Mouse (Mus musculus): Measurements from ENCODE around the gene Slc1a1. TPM values are rescaled to one million over a fixed set of nuclear protein-coding genes. Genes with fewer than 3 reads are reported as not detected.
A peak's percentile ranks its signal among the peaks of the same experiment; 100 is the strongest.

Slc1a1 gene
- polyA plus RNA-seq, 1 experiment from 2014 or later: 13.2 TPM

- Histone ChIP-seq H3K27me3 (replicated peaks; ENCODE audit: insufficient read depth, low read length) (no peaks in the 10 kb centered on the region), H3K27ac (ENCODE audit: low read length) (no peak overlapping the region), H3K4me3 (ENCODE audit: low read depth, low read length) (no peak overlapping the region), H3K9ac (replicated peaks; ENCODE audit: low read depth) (no peak overlapping the region), H3K4me1 (ENCODE audit: insufficient read depth, low read depth, low read length) (no peaks in the 10 kb centered on the region; the same call in 1 of the 2 replicates), H3K9me3 (ENCODE audit: low read length) (no peaks in the 10 kb centered on the region), H3K4me2 (replicated peaks; ENCODE audit: low read depth, low read length) (no peak overlapping the region), H3K36me3 (ENCODE audit: insufficient read depth, low read length) (no peaks in the 10 kb centered on the region)
- TF ChIP-seq CTCF (IDR thresholded peaks at IDR 0.05) (no peak), EP300 (IDR thresholded peaks at IDR 0.05) (no peak)
- ATAC-seq (no peak), DNase-seq (ENCODE audit: low spot score) (no peak)
- 77% methylated on average over 2 of the region's 2 CpGs for WGBS
These were observed 80.9 kb downstream of the Slc1a1 start for GRCm38 (mm10) chr19:28915602-28916250.

DNA sequence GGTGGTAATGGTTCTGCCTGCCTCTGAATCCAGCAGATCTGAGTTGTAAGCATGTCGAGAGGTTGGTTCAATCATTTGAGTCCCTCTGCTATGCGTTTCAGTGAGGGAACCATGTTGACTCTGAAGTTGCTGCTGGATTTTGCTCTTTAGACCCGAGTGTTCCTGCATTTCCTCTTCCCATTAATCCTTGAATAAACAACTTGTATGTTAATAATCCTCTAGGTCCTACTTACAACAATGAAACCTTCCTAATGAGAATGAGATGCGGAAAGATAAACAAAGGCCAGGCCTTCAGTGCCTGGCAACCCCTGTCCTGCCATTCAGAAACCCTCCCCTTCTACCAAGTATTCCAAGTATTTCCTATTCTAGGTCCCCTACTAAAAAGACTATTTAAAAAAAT lies 81.6 kb downstream of the Slc1a1 start:
- no peak overlapping the region for H3K4me2 ChIP-seq (replicated peaks; ENCODE audit: low read depth, low read length)
- no peaks in the 10 kb centered on the region; the same call in 1 of the 2 replicates for H3K4me1 ChIP-seq (ENCODE audit: insufficient read depth, low read depth, low read length)
- H3K27ac ChIP-seq (ENCODE audit: low read length): no peak overlapping the region
- DNase-seq (ENCODE audit: low spot score) (peak; percentile 57), ATAC-seq (peak; percentile 38; the same call in 1 of the 2 replicates)
- no peak overlapping the region for H3K4me3 ChIP-seq (ENCODE audit: low read depth, low read length)
- 19% methylated on average over 4 of the region's 4 CpGs for WGBS
- TF ChIP-seq EP300 (IDR thresholded peaks at IDR 0.05) (peak; percentile 44), CTCF (IDR thresholded peaks at IDR 0.05) (no peak)
- no peaks in the 10 kb centered on the region for H3K27me3 ChIP-seq (replicated peaks; ENCODE audit: insufficient read depth, low read length)
- H3K9ac ChIP-seq (replicated peaks; ENCODE audit: low read depth): no peak overlapping the region
- H3K36me3 ChIP-seq (ENCODE audit: insufficient read depth, low read length): no peaks in the 10 kb centered on the region
- no peaks in the 10 kb centered on the region for H3K9me3 ChIP-seq (ENCODE audit: low read length)

DNA sequence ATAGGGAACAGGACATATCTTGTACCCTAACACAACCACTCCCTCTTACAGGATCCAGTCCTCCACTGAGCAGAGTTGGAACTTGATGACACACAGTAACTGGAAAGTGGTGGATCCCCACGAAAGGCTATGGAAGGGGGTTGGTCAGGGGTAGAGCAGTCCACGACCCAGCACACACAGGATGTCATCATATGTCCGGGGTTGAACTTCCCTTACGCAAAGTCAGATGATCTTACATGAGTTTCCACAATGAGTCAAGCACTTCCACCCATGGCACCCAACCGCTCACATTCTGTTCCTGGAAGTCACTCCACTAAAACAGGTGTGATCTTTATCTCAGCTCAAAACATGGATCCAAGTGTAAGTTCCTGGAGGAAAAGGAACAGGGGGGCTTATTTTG lies 83.0 kb downstream of the Slc1a1 start:
- no peaks in the 10 kb centered on the region for H3K36me3 ChIP-seq (ENCODE audit: insufficient read depth, low read length)
- no peak for DNase-seq (ENCODE audit: low spot score)
- ATAC-seq: no peak
- no peaks in the 10 kb centered on the region for H3K27me3 ChIP-seq (replicated peaks; ENCODE audit: insufficient read depth, low read length)
- no peak overlapping the region for H3K27ac ChIP-seq (ENCODE audit: low read length)
- no peak overlapping the region for H3K9ac ChIP-seq (replicated peaks; ENCODE audit: low read depth)
- TF ChIP-seq CTCF (IDR thresholded peaks at IDR 0.05): no peak
- H3K4me3 ChIP-seq (ENCODE audit: low read depth, low read length): no peak overlapping the region
- no peaks in the 10 kb centered on the region for H3K9me3 ChIP-seq (ENCODE audit: low read length)
- no peaks in the 10 kb centered on the region for H3K4me1 ChIP-seq (ENCODE audit: insufficient read depth, low read depth, low read length)
- WGBS: 79% methylated on average over 5 of the region's 5 CpGs
- H3K4me2 ChIP-seq (replicated peaks; ENCODE audit: low read depth, low read length): no peak overlapping the region

- Histone ChIP-seq H3K27ac (ENCODE audit: low read length) (no peak overlapping the region), H3K4me3 (ENCODE audit: low read depth, low read length) (no peak overlapping the region), H3K36me3 (ENCODE audit: insufficient read depth, low read length) (no peaks in the 10 kb centered on the region), H3K9ac (replicated peaks; ENCODE audit: low read depth) (no peak overlapping the region), H3K9me3 (ENCODE audit: low read length) (no peaks in the 10 kb centered on the region), H3K4me2 (replicated peaks; ENCODE audit: low read depth, low read length) (no peak overlapping the region), H3K27me3 (replicated peaks; ENCODE audit: insufficient read depth, low read length) (no peaks in the 10 kb centered on the region), H3K4me1 (ENCODE audit: insufficient read depth, low read depth, low read length) (no peaks in the 10 kb centered on the region)
- TF ChIP-seq EP300 (IDR thresholded peaks at IDR 0.05) (no peak), CTCF (IDR thresholded peaks at IDR 0.05) (no peak)
- no peak for ATAC-seq
- 89% methylated on average over 5 of the region's 5 CpGs for whole genome bisulfite sequencing
- no peak for DNase-seq (ENCODE audit: low spot score)
These were observed 91.5 kb downstream of the Slc1a1 start for GRCm38 (mm10) chr19:28926366-28926765.

GRCm38 (mm10) chr19:28927396-28927795 lies 92.5 kb downstream of the Slc1a1 start:
- Histone ChIP-seq H3K9ac (replicated peaks; ENCODE audit: low read depth) (no peak overlapping the region), H3K9me3 (ENCODE audit: low read length) (no peaks in the 10 kb centered on the region), H3K4me1 (ENCODE audit: insufficient read depth, low read depth, low read length) (no peaks in the 10 kb centered on the region), H3K4me2 (replicated peaks; ENCODE audit: low read depth, low read length) (no peak overlapping the region), H3K27me3 (replicated peaks; ENCODE audit: insufficient read depth, low read length) (no peaks in the 10 kb centered on the region), H3K27ac (ENCODE audit: low read length) (no peak overlapping the region), H3K4me3 (ENCODE audit: low read depth, low read length) (no peak overlapping the region), H3K36me3 (ENCODE audit: insufficient read depth, low read length) (no peaks in the 10 kb centered on the region)
- DNase-seq (ENCODE audit: low spot score): no peak
- 25% methylated on average over 4 of the region's 4 CpGs for whole genome bisulfite sequencing
- no peak for TF ChIP-seq CTCF (IDR thresholded peaks at IDR 0.05)
- TF ChIP-seq EP300 (IDR thresholded peaks at IDR 0.05): no peak
- no peak for ATAC-seq

GRCm38 (mm10) chr19:28929034-28929433 lies 94.2 kb downstream of the Slc1a1 start:
- Histone ChIP-seq H3K4me3 (ENCODE audit: low read depth, low read length) (no peak overlapping the region), H3K27ac (ENCODE audit: low read length) (no peak overlapping the region), H3K4me2 (replicated peaks; ENCODE audit: low read depth, low read length) (no peak overlapping the region), H3K4me1 (ENCODE audit: insufficient read depth, low read depth, low read length) (no peaks in the 10 kb centered on the region), H3K9ac (replicated peaks; ENCODE audit: low read depth) (no peak overlapping the region), H3K9me3 (ENCODE audit: low read length) (no peaks in the 10 kb centered on the region), H3K36me3 (ENCODE audit: insufficient read depth, low read length) (no peaks in the 10 kb centered on the region), H3K27me3 (replicated peaks; ENCODE audit: insufficient read depth, low read length) (no peaks in the 10 kb centered on the region)
- DNase-seq (ENCODE audit: low spot score): no peak
- ATAC-seq: no peak
- TF ChIP-seq CTCF (IDR thresholded peaks at IDR 0.05) (peak; percentile 32), EP300 (IDR thresholded peaks at IDR 0.05) (no peak)

GRCm38 (mm10) chr19:28934897-28935296 lies 100.0 kb downstream of the Slc1a1 start:
- H3K4me2 ChIP-seq (replicated peaks; ENCODE audit: low read depth, low read length): no peak overlapping the region
- H3K27me3 ChIP-seq (replicated peaks; ENCODE audit: insufficient read depth, low read length): no peaks in the 10 kb centered on the region
- H3K36me3 ChIP-seq (ENCODE audit: insufficient read depth, low read length): no peaks in the 10 kb centered on the region
- H3K9ac ChIP-seq (replicated peaks; ENCODE audit: low read depth): no peak overlapping the region
- H3K9me3 ChIP-seq (ENCODE audit: low read length): no peaks in the 10 kb centered on the region
- WGBS: 83% methylated on average over 3 of the region's 3 CpGs
- DNase-seq (ENCODE audit: low spot score): no peak
- H3K27ac ChIP-seq (ENCODE audit: low read length): no peak overlapping the region
- no peak overlapping the region for H3K4me3 ChIP-seq (ENCODE audit: low read depth, low read length)
- TF ChIP-seq EP300 (IDR thresholded peaks at IDR 0.05): no peak
- no peak for TF ChIP-seq CTCF (IDR thresholded peaks at IDR 0.05)
- no peak for ATAC-seq
- H3K4me1 ChIP-seq (ENCODE audit: insufficient read depth, low read depth, low read length): no peaks in the 10 kb centered on the region

Measured in lung, postnatal 0 days (tissue).